In genomic region chr6:117153046-117153445, GRCm38 (mm10) we compare ENCODE assay signal across 29 mouse cellular contexts. TPM values are rescaled to one million over a fixed set of nuclear protein-coding genes. Genes with fewer than 3 reads are reported as not detected.
DNase-seq lines count a peak whose midpoint lies in the region; ATAC-seq lines count a peak whose summit lies in the region.
"Had no signal": no experiment of that assay in that cellular context is flagged by ENCODE, and none has a peak within 500 bp of the region (broad histone marks: within the 10 kb centered on the region; RNA-seq: fewer than 3 reads in every experiment).

No protein-coding gene starts in this region.

- no peak overlapping the region for H3K4me2 ChIP-seq in midbrain, embryonic 11.5 days
- H3K4me2 ChIP-seq in midbrain, embryonic 15.5 days, result no peak overlapping the region
- H3K4me2 ChIP-seq: forebrain, embryonic 13.5 days; heart, embryonic 13.5 days; hindbrain, embryonic 13.5 days had no signal

- H3K9ac ChIP-seq in midbrain, embryonic 11.5 days (ENCODE audit: low read length), result no peak overlapping the region
- no peak overlapping the region for H3K9ac ChIP-seq in midbrain, embryonic 15.5 days
- H3K9ac ChIP-seq: forebrain, embryonic 13.5 days; heart, embryonic 13.5 days; hindbrain, embryonic 13.5 days had no signal

- no peaks in the 10 kb centered on the region for H3K9me3 ChIP-seq in midbrain, embryonic 11.5 days (ENCODE audit: control insufficient read depth, low read length)
- H3K9me3 ChIP-seq in midbrain, embryonic 15.5 days, result no peaks in the 10 kb centered on the region
- no peaks in the 10 kb centered on the region for H3K9me3 ChIP-seq in limb, embryonic 10.5 days (replicated peaks)
- H3K9me3 ChIP-seq: forebrain, embryonic 10.5 days; forebrain, embryonic 13.5 days; heart, embryonic 10.5 days; heart, embryonic 13.5 days; hindbrain, embryonic 13.5 days had no signal

- H3K36me3 ChIP-seq in midbrain, embryonic 11.5 days (ENCODE audit: control insufficient read depth, insufficient read depth, low read length), result no peaks in the 10 kb centered on the region
- no peaks in the 10 kb centered on the region for H3K36me3 ChIP-seq in midbrain, embryonic 15.5 days (replicated peaks)
- H3K36me3 ChIP-seq in limb, embryonic 10.5 days, result no peaks in the 10 kb centered on the region
- H3K36me3 ChIP-seq: forebrain, embryonic 10.5 days; G1E; heart, embryonic 10.5 days; heart, embryonic 13.5 days; hindbrain, embryonic 13.5 days had no signal

- H3K27ac ChIP-seq in midbrain, embryonic 11.5 days (ENCODE audit: low read depth, low read length), result no peak overlapping the region
- H3K27ac ChIP-seq in midbrain, embryonic 15.5 days, result no peak overlapping the region
- peak overlapping the region; percentile 31; the same call in 1 of the 2 replicates for H3K27ac ChIP-seq in limb, embryonic 10.5 days
- H3K27ac ChIP-seq: forebrain, embryonic 10.5 days; forebrain, embryonic 13.5 days; heart, adult 2 months; heart, embryonic 10.5 days; heart, embryonic 13.5 days; hindbrain, embryonic 13.5 days had no signal

- peak; percentile 77 for DNase-seq in heart, adult 11 months
- no peak for DNase-seq in heart, postnatal 14 days
- peak; percentile 19 for DNase-seq in midbrain, embryonic 11.5 days (ENCODE audit: low spot score, missing footprints)
- peak; percentile 29 for DNase-seq in limb, embryonic 10.5 days (ENCODE audit: low spot score)
- DNase-seq in left cerebral cortex, postnatal 36 days (ENCODE audit: low spot score in 2 of 2), result no peak
- no peak for DNase-seq in MN1 (ENCODE audit: low spot score)
- DNase-seq: adrenal gland, adult 8-10 months; adrenal gland, postnatal 25 days; B cell, adult 2 months; cerebellum, adult 11-12 months; cerebellum, adult 8-10 months; cerebellum, postnatal 10 days; cerebellum, postnatal 36 days; embryo, embryonic 11 days; gastrocnemius, postnatal 25 days; heart, adult 2 months had no signal

- WGBS in midbrain, embryonic 11.5 days, result 87% methylated on average over 5 of the region's 5 CpGs
- 73% methylated on average over 5 of the region's 5 CpGs for WGBS in midbrain, embryonic 15.5 days
- 75% methylated on average over 5 of the region's 5 CpGs for WGBS in limb, embryonic 10.5 days

- no peak for ATAC-seq in midbrain, embryonic 11.5 days (ENCODE audit: low FRiP score)
- no peak for ATAC-seq in midbrain, embryonic 15.5 days (replicated peaks)
- ATAC-seq: activated CD4-positive, CD25-positive, alpha-beta regulatory T cell, adult 4 months; forebrain, embryonic 13.5 days; forebrain, embryonic 16.5 days; hindbrain, embryonic 16.5 days; inflammation-experienced regulatory T-cells, adult 6 months; intestine, embryonic 16.5 days had no signal

- no peak overlapping the region for H3K4me3 ChIP-seq in midbrain, embryonic 11.5 days (ENCODE audit: low read depth, low read length)
- H3K4me3 ChIP-seq in midbrain, embryonic 15.5 days, result no peak overlapping the region
- H3K4me3 ChIP-seq in limb, embryonic 10.5 days, result no peak overlapping the region
- H3K4me3 ChIP-seq: forebrain, embryonic 10.5 days; forebrain, embryonic 13.5 days; heart, adult 2 months; heart, embryonic 10.5 days; heart, embryonic 13.5 days; hindbrain, embryonic 13.5 days had no signal

- H3K4me1 ChIP-seq in midbrain, embryonic 11.5 days (ENCODE audit: control insufficient read depth, insufficient read depth, low read length), result 0 out of 2 replicates have a peak, but pooled peaks cover 2% of the 10 kb centered on the region
- no peaks in the 10 kb centered on the region for H3K4me1 ChIP-seq in midbrain, embryonic 15.5 days
- H3K4me1 ChIP-seq in limb, embryonic 10.5 days, result peaks cover 56% of the 10 kb centered on the region
- H3K4me1 ChIP-seq: heart, embryonic 13.5 days had no signal

- no peaks in the 10 kb centered on the region for H3K27me3 ChIP-seq in midbrain, embryonic 11.5 days (ENCODE audit: control insufficient read depth, insufficient read depth, low read length)
- no peaks in the 10 kb centered on the region for H3K27me3 ChIP-seq in midbrain, embryonic 15.5 days (replicated peaks)
- peaks cover 50% of the 10 kb centered on the region for H3K27me3 ChIP-seq in limb, embryonic 10.5 days (ENCODE audit: low read depth, poor library complexity, severe bottlenecking)
- H3K27me3 ChIP-seq: forebrain, embryonic 13.5 days; hindbrain, embryonic 13.5 days had no signal

- intact Hi-C loops in heart, postnatal 14 days (cut with DNase I), result no loop called here
- intact Hi-C loops in left cerebral cortex, postnatal 36 days (cut with DNase I), result no loop called here

RNA-seq across cellular contexts. Expression of gene Cxcl12, which starts 15.3 kb away (rescaled TPM):
- total RNA-seq in heart, postnatal 14 days (2021), result 100 to 1,000 TPM; 134 to 149 TPM
- polyA plus RNA-seq in midbrain, embryonic 11.5 days (2014; fragmentation: Nextera tagmentation; extraction: Ambion mirVana), result 70.9 and 79.2 TPM in 2 replicates
- 63.8 and 78.5 TPM in 2 replicates for polyA plus RNA-seq in midbrain, embryonic 15.5 days (2015; fragmentation: Nextera tagmentation; extraction: Ambion mirVana)
- 44.7 and 74.6 TPM in 2 replicates for polyA plus RNA-seq in limb, embryonic 10.5 days (2016; fragmentation: Nextera tagmentation; extraction: Ambion mirVana)
- total RNA-seq in left cerebral cortex, postnatal 36 days (2021), result 10 to 100 TPM; 46.5 to 49.7 TPM
- total RNA-seq: CH12.LX had no signal
- polyA plus RNA-seq: activated CD4-positive, CD25-positive, alpha-beta regulatory T cell, adult 4 months; G1E; inflammation-experienced regulatory T-cells, adult 6 months had no signal

Comparison
In these comparisons a context has a peak if more than half of its experiments do, and no peak if none do; other contexts are left out.
1. DNase-seq: peak in heart, adult 11 months (single experiment), midbrain, embryonic 11.5 days (single experiment) and limb, embryonic 10.5 days (single experiment); none in heart, postnatal 14 days (0 of 2), left cerebral cortex, postnatal 36 days (0 of 2) and MN1 (single experiment).